Mouse (Mus musculus) limb, embryonic 15.5 days (tissue): ENCODE measurements around the gene Cyb5r1. TPM values are rescaled to one million over a fixed set of nuclear protein-coding genes. Genes with fewer than 3 reads are reported as not detected.

Source experiments
- polyA plus RNA-seq: library from polyadenylated mRNA; unstranded; fragments of >200 nt; fragmentation: Nextera tagmentation; extraction: Ambion mirVana; gene quantifications from 2 replicates; pipeline ENCODE4 v1.2.1, GENCODE M21; 2015

Cyb5r1 gene
- polyA plus RNA-seq, 1 experiment from 2014 or later = 38.8 TPM

Other genes with a start within 250 kb of the Cyb5r1 start
- gene Chil1, start 223.4 kb upstream of the Cyb5r1 start, polyA plus RNA-seq = 9.8 and 13.6 TPM in 2 replicates
- 55.8 and 102 TPM in 2 replicates for gene Mybph, start 212.1 kb upstream of the Cyb5r1 start, polyA plus RNA-seq
- 1.8 and 2.0 TPM in 2 replicates for gene Adora1, start 170.1 kb upstream of the Cyb5r1 start, polyA plus RNA-seq
- gene Myog, start 115.6 kb upstream of the Cyb5r1 start, polyA plus RNA-seq = 117 and 227 TPM in 2 replicates
- 7.5 and 11.1 TPM in 2 replicates for gene Ppfia4, start 72.6 kb upstream of the Cyb5r1 start, polyA plus RNA-seq
- gene Tmem183a, start 43.6 kb upstream of the Cyb5r1 start, polyA plus RNA-seq = 80.2 and 80.3 TPM in 2 replicates
- not detected in 2 replicates for gene 4933406M09Rik, start 19.6 kb upstream of the Cyb5r1 start, polyA plus RNA-seq
- gene Adipor1, start 9.8 kb downstream of the Cyb5r1 start, polyA plus RNA-seq = 102 and 109 TPM in 2 replicates
- 22.1 and 25.9 TPM in 2 replicates for gene Klhl12, start 50.0 kb downstream of the Cyb5r1 start, polyA plus RNA-seq
- gene Rabif, start 89.1 kb downstream of the Cyb5r1 start, polyA plus RNA-seq = 43.6 and 47.8 TPM in 2 replicates
- gene Mgat4e, start 144.1 kb downstream of the Cyb5r1 start, polyA plus RNA-seq = 0.10 TPM in 1 of 2 replicates, not detected in the other
- gene Kdm5b, start 154.6 kb downstream of the Cyb5r1 start, polyA plus RNA-seq = 63.9 and 80.8 TPM in 2 replicates
- 0.98 and 1.3 TPM in 2 replicates for gene Syt2, start 241.1 kb downstream of the Cyb5r1 start, polyA plus RNA-seq